Mouse (Mus musculus) myocyte (in vitro differentiated cells): ENCODE measurements around the gene Tha1.
A peak's percentile ranks its signal among the peaks of the same experiment; 100 is the strongest.

Experiments
- E2F4 ChIP-seq: IDR thresholded peaks from one replicate; pipeline ENCODE4 v1.6.1; 2011; ENCODE audit warnings: mild to moderate bottlenecking, control low read depth, moderate library complexity; ENCODE audit not compliant: insufficient read depth
- MAX ChIP-seq: IDR thresholded peaks from one replicate; pipeline ENCODE4 v1.6.1; 2011; ENCODE audit warnings: low read depth, mild to moderate bottlenecking, control low read depth
- MYOG ChIP-seq, 3 experiments: IDR thresholded peaks; one replicate each; pipeline ENCODE4 v1.6.1; 2011; ENCODE audit warnings: control low read depth in 2 of 3, low read depth in 2 of 3, mild to moderate bottlenecking in 2 of 3; ENCODE audit not compliant: insufficient read length in 2 of 3, control insufficient read depth in 1 of 3, insufficient read depth in 1 of 3
- POLR2A ChIP-seq: IDR thresholded peaks from one replicate; pipeline ENCODE4 v1.6.1; 2011; ENCODE audit warnings: low read depth, mild to moderate bottlenecking, control low read depth, moderate library complexity; ENCODE audit not compliant: insufficient read length
- POLR2AphosphoS2 ChIP-seq: IDR thresholded peaks from one replicate; pipeline ENCODE4 v1.6.1; 2011; ENCODE audit warnings: low read depth, control low read depth; ENCODE audit not compliant: insufficient read length
- REST ChIP-seq: IDR thresholded peaks from one replicate; pipeline ENCODE4 v1.6.1; 2011; ENCODE audit warnings: mild to moderate bottlenecking, control low read depth, moderate library complexity; ENCODE audit not compliant: insufficient read depth, insufficient read length
- TCF12 ChIP-seq: IDR thresholded peaks from one replicate; pipeline ENCODE4 v1.6.1; 2011; ENCODE audit warnings: mild to moderate bottlenecking, control low read depth; ENCODE audit not compliant: poor library complexity, insufficient read depth, severe bottlenecking
- USF1 ChIP-seq: IDR thresholded peaks from one replicate; pipeline ENCODE4 v1.6.1; 2011; ENCODE audit warnings: low read depth, mild to moderate bottlenecking, control low read depth, moderate library complexity

DNA sequence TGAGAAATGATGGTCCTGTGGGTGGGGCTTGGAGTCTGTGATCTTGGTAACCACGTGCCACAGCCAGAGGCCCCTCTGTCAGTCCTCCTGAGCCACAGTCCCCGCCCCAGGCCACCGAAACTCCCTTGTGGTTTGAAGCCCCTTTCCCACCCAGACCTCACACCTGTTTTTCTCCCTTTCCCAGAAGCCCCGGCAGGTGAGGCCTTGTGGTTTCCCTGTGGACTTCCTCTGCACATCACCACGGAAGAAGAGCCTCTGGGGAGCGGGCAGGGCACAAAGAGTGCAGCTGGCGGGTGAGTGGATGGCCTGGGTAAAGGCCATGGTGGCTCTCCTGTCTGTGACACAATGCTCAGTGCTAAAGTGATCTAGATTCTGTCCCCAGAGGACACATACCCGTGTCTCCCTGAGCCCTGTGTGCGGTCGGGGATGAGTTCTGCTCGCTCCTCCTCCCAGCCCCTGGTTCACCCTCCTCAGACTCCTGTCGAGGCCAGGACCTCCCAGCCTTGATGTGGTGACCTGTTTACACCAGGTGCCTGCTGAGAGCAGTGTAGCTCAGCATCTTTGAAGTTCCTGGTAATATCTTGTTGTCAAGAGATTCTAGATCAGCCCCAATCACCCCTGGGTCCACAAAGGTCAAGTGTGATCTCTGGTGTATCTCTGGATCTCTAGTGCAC is 1.2 kb downstream of the Tha1 start:
- TF ChIP-seq USF1 (no peak), POLR2A (no peak), E2F4 (no peak), TCF12 (no peak), MAX (no peak), REST (no peak), POLR2AphosphoS2 (no peak), MYOG (IDR thresholded peaks at IDR 0.05; ENCODE audit: control insufficient read depth in 1 of 3, insufficient read depth in 1 of 3, insufficient read length in 2 of 3, low read depth in 2 of 3) (peak in 1 of 3 experiments; percentile 57)
